Mouse (Mus musculus) frontal cortex, postnatal 36 days (tissue): ENCODE measurements around the gene Mrps16.

ENCODE experiments used
- DNase-seq, 2 experiments: peaks; one replicate each; pipeline ENCODE4 v3.0.0; 2022; ENCODE audit warnings: low spot score in 2 of 2

The Mrps16 gene

DNA sequence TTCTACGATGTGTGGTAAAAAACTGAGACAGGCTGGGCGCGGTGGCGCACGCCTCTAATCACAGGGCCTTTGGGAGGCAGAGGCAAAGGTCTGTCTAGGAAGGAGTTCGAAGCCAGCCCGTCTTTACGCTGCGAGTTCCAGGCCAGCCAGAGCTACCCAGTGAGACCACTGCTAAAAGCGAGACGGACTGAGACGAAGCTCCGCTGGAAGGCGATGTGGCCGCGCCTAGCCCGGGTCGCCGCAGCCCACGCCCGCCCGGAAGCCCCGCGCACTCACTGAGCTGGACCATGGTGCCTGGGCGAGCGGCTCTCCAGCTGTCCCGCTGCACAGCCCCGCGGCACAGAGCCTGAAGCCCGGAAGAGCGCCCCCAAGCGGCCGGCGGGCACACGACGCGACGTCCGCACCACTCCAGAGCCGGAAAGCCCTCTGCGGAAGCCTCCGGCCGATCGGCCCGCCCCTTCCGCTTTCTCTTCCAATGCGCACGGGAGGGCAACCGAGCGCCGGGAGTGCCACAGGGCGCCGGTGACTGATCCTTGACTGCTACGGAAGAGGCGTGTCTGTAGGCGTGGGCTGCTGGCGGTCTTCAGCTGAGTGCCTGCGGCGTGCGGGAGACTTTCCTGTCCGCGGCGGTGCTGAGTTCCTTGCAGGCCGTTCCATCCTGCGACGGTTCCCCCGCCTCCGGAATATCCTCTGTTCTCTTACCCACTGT, at the start of gene Mrps16:
Mrps16 (minus strand) TSS at position 430 of the 709 bp plus-strand sequence.
- peak; percentile 89 to 95 for DNase-seq

- no peak for DNase-seq
These were observed 48.8 kb upstream of the Mrps16 start for GRCm38 (mm10) chr14:20442252-20442651.

DNA sequence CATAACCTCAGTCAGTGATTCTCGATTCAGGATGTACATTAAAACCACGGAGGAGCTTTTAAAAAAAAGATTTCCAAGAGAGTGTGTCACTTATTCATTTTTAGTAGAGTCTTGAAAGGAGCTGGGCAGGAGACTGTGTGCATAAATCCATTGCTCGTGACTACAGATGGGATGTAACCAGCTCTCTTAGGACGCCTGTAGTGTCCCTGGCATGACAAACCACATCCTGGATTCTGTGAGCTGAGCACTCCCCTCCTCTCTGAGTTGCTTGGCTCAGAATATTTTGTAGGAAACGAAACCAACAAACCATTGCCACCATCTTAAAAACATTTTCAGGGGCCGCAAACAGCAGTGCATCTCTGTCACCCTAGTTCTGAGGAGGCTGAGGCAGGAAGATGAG, 43.5 kb upstream of the Mrps16 start:
- DNase-seq = no peak

- DNase-seq = peak in 1 of 2 experiments; percentile 12
These were observed 39.0 kb upstream of the Mrps16 start for GRCm38 (mm10) chr14:20432420-20432819.

GRCm38 (mm10) chr14:20431726-20432125, 38.3 kb upstream of the Mrps16 start:
- DNase-seq = no peak

DNA sequence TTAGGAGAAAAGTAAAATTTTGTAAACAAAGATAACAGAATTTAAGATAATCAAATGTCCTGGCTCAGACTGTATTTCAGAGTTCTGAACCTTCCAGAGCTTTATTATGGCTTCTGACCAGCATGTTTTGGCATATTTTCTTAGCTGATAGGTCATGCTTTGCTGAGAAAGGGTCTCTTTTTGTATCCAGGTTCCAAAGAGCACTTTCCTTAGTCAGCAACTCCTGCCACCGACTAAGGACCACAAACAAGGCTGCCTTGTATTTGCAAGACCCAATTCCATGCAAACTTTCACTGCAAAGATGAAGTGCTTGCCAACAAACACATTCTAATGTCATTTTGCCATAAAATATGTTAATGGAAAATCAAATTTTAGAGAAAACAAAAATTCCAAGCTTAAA, 36.4 kb upstream of the Mrps16 start:
- DNase-seq = no peak

DNA sequence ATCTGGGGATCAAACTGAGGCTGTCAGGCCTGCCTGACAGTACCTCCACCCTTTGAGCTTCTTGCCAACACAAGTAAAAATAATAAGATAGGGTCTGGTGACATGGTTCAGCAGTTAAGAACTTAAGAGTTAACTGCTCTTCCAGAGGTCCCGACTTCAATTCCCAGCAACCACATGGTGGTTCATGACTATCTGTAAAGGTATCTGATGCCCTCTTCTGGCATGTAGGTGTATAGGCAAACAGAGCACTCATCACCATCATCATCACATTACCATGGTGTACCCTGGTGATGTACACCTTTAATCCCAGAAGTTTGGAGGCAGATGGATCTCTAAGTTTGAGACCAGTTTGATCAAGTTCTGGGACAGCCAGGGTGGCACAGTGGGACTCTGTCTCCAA, 35.2 kb upstream of the Mrps16 start:
- DNase-seq = no peak

DNA sequence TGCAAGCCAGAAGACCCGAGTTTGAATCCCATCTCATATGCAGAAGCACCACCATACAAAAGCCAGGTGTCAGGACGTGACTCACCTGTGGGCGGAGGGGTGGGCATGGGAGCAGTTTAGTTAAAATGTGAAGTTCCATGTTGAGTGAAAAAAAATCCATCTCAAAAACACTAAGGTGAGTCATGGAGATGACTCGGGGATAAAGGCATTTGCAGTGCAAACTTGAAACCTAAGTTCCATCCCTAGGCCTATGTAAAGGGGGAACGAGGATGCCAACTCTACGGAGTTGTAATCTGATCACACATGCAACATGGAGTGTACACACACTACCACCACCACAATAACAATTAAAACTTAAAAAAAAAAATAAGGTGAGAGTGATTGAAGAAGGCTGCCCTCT, 29.6 kb upstream of the Mrps16 start:
- no peak for DNase-seq

GRCm38 (mm10) chr14:20422257-20422656, 28.8 kb upstream of the Mrps16 start:
- no peak for DNase-seq

DNA sequence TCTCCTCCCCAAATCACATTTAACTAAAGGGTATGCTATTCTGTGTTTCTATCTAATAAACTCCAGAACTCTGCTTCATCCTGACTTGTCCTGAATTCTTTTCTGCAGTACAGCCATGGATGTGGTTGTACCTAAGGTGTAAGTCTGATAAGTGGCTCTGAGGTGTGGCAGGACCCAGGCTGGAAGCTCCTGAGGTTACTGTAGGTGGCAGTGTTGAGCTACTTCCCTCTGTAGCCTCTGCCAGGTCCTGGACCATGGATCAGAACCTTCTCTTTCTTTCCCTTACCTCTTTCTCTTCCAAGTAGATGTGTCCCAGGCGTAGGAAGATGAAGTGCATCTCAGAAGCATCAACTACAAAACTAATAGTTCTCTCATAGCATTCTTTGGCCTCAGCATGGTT, 6.6 kb upstream of the Mrps16 start:
- DNase-seq = peak in 1 of 2 experiments; percentile 52

GRCm38 (mm10) chr14:20398864-20399263, 5.4 kb upstream of the Mrps16 start:
- no peak for DNase-seq

GRCm38 (mm10) chr14:20397220-20397619, 3.8 kb upstream of the Mrps16 start:
- no peak for DNase-seq

DNA sequence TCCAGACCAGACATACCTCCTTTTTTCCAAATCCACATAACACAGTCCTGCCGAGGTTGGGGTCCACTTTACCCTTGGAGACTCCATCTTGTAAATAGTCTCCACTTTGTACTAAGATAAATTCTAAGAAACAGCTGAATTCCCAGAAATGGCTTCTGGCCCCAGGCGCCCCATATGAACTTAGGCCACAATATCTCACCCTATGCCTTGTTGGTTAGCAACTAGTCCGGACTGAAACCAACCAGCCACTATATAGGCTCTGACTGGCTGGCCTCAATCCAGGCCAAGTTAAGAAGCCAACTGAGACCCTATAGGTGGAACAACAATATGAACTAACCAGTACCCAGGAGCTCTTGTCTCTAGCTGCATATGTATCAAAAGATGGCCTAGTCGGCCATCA, 1.1 kb downstream of the Mrps16 start:
- no peak for DNase-seq

DNA sequence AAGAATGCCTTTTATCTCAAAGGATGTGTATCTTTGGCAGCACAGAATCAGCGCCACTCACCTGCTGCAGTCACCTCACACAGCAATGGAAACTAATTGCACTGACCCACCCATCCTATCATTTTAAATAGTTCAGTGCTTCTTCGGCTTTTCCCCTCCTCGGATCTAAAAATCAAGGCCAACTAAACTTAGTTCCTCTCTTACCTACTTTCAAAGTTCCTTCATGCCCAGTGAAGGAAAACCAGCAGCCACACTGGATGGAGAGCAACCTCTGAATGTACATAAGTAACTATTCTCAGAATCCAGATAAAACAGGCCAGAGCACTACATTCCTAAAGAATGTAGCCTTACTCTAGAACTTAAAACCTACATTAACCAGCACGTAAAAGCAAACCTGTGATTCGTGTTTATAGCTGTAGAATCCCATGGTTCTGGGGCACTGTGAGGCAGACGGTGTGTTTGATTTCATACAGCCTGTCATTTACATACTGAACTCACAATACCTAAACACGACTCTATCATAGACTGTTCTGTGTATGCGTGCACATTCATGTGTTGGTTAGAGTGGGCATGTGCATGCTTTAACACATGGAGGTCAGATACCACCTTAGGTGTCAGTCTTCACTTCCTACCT, 3.9 kb downstream of the Mrps16 start:
- DNase-seq = no peak

DNA sequence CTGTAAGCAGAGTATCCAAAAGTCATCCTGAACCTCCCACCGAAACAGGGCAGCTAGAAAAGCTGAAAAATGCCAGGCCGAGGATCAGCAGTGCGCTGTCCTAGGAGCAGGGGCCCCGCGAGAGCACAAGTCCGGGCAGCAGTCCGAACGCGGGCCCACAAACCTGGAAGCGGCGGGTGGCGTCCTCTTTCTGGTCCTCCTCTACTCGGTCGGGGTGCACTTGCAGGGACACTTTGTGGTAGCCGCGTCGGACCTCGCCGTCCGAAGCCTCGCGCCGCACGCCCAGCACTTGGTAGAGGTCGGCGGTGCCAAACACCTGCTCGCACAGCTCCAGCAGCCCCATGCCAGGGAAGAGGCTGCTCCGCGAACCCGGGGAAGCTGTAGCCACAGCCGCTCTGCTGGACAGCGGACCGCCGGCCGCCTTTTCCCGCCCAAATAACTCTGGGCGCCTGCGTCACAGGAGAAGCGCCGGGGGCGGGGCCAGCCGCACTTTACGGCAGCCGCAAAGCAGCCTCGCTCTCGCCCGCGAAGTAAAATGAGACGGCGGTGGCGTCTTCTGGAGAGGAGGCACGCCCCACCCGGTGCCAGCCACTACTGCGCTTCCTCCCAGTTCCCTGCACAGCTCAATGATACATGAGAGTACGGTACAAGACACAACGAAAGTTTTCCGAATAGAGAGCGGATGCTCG, 4.8 kb downstream of the Mrps16 start, which contains the start of gene Dnajc9:
Dnajc9 (minus strand) TSS at position 470 of the 689 bp plus-strand sequence.
- DNase-seq = peak; percentile 95 to 96

- no peak for DNase-seq
These were observed 13.5 kb downstream of the Mrps16 start for GRCm38 (mm10) chr14:20379753-20380430.

- no peak for DNase-seq
These were observed 14.3 kb downstream of the Mrps16 start for GRCm38 (mm10) chr14:20379087-20379640.

DNA sequence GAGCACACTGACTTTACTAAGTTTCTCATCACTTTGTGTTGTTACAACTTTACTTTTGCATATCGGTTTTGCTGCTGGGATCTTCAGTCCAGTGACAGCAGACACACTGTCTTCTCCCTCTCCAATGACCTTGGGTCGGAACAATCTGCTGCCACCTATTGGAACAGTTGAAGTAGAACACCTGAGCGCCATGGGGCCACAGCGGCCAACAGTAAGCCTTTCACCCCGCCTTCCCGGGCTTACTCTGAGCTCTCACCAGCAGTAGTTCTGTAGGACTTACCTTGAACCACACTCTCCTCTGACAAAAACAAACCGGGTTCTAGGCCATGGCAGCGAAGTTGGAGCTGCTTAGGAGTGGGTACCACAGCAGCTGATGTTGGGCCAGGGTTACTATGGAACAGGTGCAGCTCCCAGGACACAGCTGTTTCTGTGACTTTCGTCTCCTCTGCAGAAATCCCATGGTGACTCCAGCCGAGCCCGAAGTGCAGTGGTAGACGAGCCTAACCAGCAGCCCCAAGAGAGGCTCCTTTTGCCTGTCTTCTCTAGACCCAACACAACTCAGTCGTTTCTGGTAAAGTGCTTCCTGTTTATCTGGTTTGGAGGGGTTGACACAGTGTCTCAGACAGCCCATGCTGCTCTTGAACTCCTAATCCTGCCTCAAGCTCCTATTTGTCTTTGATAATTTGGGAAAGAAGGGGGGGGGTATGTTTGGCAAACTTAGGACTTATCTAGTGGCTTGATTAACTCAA, 14.9 kb downstream of the Mrps16 start:
- DNase-seq = no peak

DNA sequence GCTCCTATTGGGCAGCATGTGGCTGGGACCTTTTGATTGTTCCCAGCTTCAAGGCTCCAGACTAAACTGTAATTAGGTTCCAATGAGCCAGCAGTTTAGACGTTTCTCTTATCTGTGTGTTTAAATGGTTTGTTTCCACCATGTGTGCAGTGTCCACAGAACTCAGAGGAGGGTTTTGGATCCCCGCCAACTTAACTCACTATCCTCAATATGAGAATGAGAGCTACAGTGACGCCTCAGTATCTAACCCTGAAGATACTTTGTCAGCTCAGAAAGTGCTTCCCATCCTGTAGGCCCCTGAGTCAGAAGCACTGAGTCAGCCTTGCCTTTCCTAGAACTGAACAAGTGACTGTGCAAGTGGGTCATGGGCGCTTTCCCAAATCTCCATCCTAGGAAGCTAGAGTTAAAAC, 16.3 kb downstream of the Mrps16 start:
- DNase-seq = no peak

DNA sequence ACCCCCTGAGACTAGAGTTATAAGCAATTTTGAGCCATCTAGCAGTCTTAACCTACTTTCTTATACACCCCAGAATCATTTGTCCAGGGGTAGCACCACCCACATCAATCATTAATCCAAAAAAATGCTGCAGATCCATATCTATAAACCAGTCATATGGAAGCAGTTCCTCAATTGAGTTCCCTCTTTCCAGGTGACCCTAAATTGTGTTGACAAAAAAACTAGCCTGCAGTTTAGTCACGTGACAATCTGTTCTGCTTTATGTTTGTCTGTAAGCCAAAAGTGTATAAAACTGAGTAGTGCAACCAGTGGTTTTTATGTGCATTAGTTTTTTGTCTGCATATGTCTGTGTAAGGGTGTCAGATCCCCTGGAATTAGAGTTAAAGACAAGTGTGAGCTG, 21.6 kb downstream of the Mrps16 start:
- no peak for DNase-seq

DNA sequence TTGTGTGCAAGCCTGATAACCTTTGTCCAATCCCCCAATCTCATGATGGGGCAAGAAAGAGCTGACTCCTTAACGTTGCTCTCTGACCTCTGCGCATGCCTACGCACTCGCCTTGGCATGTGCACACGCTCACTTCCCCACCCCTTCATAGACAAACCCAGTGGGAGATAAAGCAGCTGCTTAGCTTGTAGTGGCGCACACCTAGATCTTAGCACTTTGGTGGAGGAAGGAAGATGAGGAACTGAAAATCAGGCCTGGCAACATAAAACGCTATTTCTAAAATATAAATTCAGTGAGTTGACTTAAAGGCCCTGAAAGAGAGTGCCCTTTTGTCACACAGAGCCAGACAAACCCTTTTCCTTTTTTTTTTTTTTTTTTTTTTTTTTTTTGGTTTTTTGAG, 22.6 kb downstream of the Mrps16 start:
- no peak for DNase-seq
